Mouse (Mus musculus) thymus, postnatal 0 days (tissue): Measurements from ENCODE around the gene Eps15. TPM values are rescaled to one million over a fixed set of nuclear protein-coding genes. Genes with fewer than 3 reads are reported as not detected.
A peak's percentile ranks its signal among the peaks of the same experiment; 100 is the strongest.
"Not testable (repeated sequence)": the region's sequence is repeated elsewhere in the genome, so short reads cannot be mapped to it uniquely, and the experiment has no call there.

Experiments used
- DNase-seq: peaks from one replicate; pipeline ENCODE4 v3.0.0-alpha.2; 2015; ENCODE audit warnings: low spot score
- polyA plus RNA-seq: library from polyadenylated mRNA; unstranded; fragments of >200 nt; fragmentation: Nextera tagmentation; extraction: Ambion mirVana; gene quantifications from 2 replicates; pipeline ENCODE4 v1.2.1, GENCODE M21; 2015

Gene Eps15
- polyA plus RNA-seq, 1 experiment from 2014 or later, result 53.7 TPM

DNA sequence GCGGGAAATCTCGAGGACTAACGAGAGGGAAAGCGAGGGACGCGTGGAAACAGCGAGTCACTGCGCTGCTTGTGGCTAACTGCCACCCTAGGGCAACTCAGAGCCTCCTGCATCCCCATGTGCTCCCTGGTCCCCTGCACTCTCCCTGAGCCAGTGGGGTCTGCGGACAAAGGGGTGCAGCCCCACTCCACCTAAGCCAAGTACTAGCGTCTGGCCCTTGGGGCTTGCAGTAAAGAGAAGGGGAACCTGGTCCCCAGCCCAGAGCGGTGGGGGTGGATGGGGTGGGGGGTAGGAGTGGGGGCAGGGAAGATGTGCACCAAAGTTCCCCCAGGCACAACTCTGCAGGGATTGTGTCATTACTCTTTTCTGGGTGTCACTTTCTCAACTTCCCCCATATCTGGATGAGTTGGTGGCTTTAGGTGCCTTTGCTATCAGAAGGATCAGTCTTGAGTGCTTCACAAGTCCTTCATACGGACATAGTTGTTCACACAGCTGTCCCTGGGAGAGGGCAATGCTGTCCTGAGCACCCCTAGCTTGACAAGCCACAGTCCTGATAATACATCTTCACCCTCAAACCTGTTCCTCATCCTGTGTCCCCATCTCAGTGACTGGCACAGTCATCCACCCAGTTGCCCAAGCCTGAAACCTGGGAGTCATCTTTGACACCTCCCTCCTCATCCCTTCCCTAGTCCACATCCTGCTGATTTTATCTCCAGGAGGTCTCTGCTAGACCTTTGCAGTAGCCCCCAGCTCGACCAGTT is 114.4 kb downstream of the Eps15 start:
- DNase-seq, result no peak

- DNase-seq, result no peak
Measured at GRCm38 (mm10) chr4:109400366-109400980, 120.4 kb downstream of the Eps15 start.

DNA sequence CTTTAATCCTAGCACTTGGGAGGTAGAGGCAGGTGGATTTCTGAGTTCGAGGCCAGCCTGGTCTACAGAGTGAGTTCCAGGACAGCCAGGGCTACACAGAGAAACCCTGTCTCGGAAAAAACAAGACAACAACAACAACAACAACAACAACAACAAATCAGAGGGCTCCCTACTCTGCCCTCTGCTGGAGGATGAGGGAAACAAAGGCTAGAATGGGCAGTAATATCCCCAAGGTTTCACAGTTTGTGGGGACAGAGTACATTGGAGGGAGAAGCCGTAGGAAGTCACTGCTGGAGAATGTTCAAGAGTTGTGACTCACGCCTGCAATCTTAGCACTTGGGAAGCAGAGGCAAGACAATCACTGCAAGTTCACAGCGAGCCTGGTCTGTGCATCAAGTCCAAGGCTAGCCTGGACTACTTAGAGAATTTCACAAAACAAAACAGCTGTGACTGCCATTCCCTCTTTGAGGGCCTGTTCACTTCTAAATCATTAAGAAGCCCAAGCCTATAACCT is 121.2 kb downstream of the Eps15 start:
- no peak for DNase-seq

- DNase-seq, result not testable (repeated sequence)
Measured at GRCm38 (mm10) chr4:109404908-109405307, 124.8 kb downstream of the Eps15 start.

GRCm38 (mm10) chr4:109405415-109405814 is 125.3 kb downstream of the Eps15 start:
- no peak for DNase-seq

GRCm38 (mm10) chr4:109406054-109406485 is 126.0 kb downstream of the Eps15 start:
- DNase-seq, result no peak

DNA sequence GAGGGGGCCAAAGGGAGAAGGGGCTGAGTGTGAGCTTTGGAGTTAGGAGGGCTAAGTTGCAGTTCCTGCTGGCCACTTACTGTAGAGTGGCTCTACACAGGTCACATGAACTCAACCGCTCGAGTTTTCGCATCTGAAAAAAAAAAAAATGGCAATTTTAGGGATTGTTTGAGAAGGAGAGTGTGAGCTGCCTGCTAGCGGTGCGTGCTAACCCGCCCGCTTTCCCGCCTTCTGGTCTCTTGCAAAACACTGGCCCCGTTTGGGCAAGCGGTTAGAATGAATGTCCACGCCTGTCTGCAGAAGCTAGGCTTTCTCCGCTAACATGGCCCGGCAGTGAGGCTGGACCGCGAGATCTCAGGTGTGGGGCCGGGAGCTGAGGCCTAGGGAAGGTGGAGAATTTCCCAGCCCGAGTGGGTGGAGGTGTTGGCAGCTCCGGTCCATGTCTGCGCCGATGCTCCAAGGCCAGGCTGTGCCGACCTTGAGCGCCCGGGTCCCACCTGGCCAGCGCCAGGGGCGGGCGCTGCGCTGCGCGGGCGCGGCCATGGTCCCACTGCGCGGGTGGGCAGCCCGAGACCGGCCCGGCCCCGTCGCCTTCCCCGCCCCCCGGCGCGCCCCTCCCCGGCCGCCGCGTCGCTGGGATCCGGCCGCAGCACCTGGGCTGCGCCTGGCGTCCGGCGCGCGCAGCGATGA is 126.6 kb downstream of the Eps15 start, which contains the start of gene Ttc39a:
Ttc39a (plus strand) TSS at position 138 of the 690 bp plus-strand sequence.
- no peak for DNase-seq

DNA sequence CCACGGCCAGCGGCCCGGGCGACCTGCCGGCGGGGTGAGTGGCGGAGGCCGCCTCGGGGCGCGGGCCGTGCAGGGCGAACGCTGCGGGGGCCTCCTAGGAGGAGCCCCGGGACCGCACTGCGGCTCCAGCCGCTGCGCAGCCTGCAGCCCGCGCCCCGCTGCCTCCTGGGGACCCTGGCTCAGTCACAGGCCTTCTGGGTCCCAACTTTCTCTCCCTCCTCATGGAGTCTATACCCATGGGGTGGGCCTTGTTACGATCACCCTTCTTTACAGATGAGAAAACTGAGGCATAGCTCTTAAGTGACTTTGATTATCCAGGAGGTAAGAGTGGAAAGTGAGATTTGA is 127.1 kb downstream of the Eps15 start:
- DNase-seq, result no peak

- DNase-seq, result no peak
Measured at GRCm38 (mm10) chr4:109407701-109408485, 127.8 kb downstream of the Eps15 start.

- DNase-seq, result no peak
Measured at GRCm38 (mm10) chr4:109410681-109411376, 130.8 kb downstream of the Eps15 start.

GRCm38 (mm10) chr4:109411377-109411967 is 131.4 kb downstream of the Eps15 start:
- DNase-seq, result no peak

- DNase-seq, result no peak
Measured at GRCm38 (mm10) chr4:109412233-109412632, 132.2 kb downstream of the Eps15 start.

GRCm38 (mm10) chr4:109417998-109418397 is 137.9 kb downstream of the Eps15 start:
- no peak for DNase-seq

GRCm38 (mm10) chr4:109419017-109419416 is 138.9 kb downstream of the Eps15 start:
- DNase-seq, result no peak

- DNase-seq, result no peak
Measured at GRCm38 (mm10) chr4:109419563-109419962, 139.5 kb downstream of the Eps15 start.

DNA sequence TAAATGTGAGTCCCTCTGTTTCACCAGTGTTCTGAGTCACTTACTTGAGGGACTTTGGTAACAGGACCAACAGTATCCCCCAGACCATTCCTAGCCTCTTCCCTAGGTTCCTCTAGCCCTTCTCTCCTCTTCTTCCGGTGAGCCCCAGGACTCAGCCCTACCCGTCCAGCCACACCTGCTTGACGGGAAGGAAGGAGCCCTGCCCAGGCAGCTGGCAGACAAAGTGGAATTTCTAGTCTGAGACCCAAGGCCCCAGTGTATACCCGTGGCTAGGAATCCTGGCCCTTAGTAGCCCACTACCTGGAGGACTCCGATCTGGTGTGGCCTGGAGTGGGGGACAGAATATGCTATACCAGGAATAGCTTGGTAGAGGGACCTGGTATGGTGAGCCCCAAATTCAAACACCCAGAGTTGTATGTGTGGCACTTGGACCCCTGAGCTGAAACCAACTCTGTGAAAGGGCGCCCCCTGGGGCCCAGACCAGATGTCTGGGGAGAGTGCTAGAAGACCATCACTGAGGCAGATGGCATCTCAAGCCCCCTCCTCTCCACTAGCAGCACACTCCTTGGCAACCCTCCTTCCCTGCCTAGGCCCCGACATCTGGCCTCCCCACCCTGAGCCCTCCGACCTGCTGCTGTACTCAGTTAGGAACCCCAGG is 140.2 kb downstream of the Eps15 start:
- DNase-seq, result peak; percentile 29

DNA sequence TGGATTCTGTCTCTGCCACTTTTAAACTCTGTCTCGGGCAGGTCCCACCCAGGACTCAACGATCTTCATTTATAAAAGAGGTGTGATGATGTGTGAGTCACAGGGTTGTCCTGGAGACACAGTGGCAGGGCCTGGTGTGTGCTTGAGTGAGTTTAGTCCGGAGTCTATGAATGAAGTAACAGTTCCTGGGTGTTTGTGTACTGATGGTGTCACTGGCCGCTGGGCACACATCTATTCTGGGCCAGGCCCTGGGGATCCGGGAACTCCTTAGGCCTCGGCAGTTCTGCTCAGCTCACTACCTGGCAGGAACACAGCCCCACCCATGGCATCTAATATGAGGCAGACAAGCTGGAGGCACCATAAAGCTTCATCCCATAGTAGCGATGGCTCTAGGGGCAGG is 141.5 kb downstream of the Eps15 start:
- DNase-seq, result no peak

DNA sequence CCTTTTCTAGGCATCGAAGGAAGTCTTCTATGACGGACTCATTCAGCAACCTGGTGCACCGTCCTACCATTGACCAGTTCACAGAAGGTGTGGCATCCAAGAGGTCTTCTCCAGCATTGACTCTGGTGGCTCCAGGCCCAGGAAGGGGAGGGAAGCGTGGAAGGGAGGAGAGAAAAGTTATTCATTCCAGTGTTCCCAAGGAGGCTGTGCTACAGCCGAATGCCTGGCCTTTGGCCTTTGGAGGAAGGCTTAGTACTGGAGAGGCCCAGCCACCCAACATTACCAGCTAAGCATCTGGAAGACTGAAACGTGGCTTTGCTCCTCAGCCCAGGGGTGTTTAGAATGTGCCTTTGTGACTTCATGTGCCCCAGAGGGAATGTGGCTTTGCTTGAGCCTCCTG is 142.4 kb downstream of the Eps15 start:
- no peak for DNase-seq

- DNase-seq, result no peak
Measured at GRCm38 (mm10) chr4:109423438-109423837, 143.4 kb downstream of the Eps15 start.

DNA sequence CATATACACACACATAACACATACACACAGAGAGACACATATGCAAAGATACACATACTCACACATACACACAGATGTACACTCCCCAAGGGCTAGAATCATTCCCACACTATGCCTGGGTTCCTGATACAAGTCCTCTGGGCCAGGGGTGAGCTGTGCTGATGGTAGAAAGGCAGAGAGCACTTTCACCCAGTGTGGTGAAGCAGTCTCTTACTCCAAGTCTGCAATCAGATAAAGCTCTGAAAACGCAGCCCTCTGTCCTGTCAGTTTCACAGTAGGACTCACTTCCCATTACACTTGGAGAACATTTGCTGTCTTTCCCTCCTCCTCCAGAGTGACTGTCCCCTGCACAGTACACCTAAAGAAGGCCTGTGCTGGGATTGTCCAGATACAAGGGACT is 147.0 kb downstream of the Eps15 start:
- DNase-seq, result no peak
